Mouse (Mus musculus): ENCODE measurements around the gene Fancc. TPM values are rescaled to one million over a fixed set of nuclear protein-coding genes. Genes with fewer than 3 reads are reported as not detected.
A peak's percentile ranks its signal among the peaks of the same experiment; 100 is the strongest.

The Fancc gene
- polyA plus RNA-seq, 1 experiment from 2014 or later = 21.8 TPM

DNA sequence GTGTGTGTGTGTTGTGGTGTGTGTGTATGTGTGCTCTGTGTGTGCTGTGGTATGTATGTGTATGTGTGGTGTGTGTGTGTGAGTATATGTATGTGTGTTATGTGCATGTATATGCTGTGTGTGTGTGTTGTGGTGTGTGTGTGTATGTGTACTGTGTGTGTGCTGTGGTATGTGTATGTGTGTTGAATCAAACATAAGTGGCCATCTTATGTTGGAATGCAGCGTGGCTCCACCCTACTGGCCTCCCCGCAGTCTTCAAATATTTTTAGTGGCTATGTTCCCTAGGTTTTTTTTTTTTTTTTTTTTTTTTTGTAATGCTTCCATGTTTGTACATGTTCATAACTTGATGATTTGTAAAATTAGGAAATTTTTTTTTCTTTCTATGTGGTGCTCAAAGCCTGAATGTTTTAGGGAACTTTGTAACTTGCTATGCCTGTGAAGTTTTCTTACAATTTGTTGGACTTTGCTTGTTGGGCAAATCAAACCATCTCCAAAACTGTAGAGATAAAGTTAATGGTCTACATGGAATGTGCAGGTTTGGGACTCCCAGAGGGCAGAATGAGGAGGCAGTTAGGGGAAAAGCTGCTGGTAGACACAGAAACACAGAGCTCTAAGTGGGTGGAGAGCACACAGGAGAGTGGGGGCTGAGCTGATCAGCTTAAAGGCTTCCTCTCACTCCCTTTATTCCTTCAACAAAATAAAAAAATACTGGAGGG, 244.6 kb downstream of the Fancc start:
- Histone ChIP-seq H3K4me1 (peaks cover 85% of the 10 kb centered on the region), H3K27ac (peak overlapping the region; percentile 88), H3K9ac (no peak overlapping the region), H3K9me3 (no peaks in the 10 kb centered on the region), H3K4me3 (no peak overlapping the region), H3K36me3 (peaks cover 27% of the 10 kb centered on the region), H3K4me2 (peak overlapping the region; percentile 41; the same call in 1 of the 2 replicates), H3K27me3 (no peaks in the 10 kb centered on the region)
- no peak for ATAC-seq (ENCODE audit: insufficient number of reproducible peaks, low FRiP score, low TSS enrichment, low read depth)
- WGBS = 40% methylated on average over 2 of the region's 2 CpGs

GRCm38 (mm10) chr13:63251118-63251889, 245.8 kb downstream of the Fancc start:
- H3K27ac ChIP-seq = peak overlapping the region; percentile 88
- H3K4me3 ChIP-seq = peak overlapping the region; percentile 16
- H3K9ac ChIP-seq = no peak overlapping the region
- H3K9me3 ChIP-seq = no peaks in the 10 kb centered on the region
- peak overlapping the region; percentile 41 for H3K4me2 ChIP-seq
- H3K36me3 ChIP-seq = peaks cover 21% of the 10 kb centered on the region
- no peaks in the 10 kb centered on the region for H3K27me3 ChIP-seq
- H3K4me1 ChIP-seq = peaks cover 89% of the 10 kb centered on the region
- WGBS = 16% methylated on average over 12 of the region's 12 CpGs
- ATAC-seq (ENCODE audit: insufficient number of reproducible peaks, low FRiP score, low TSS enrichment, low read depth) = peak; percentile 21; the same call in 1 of the 2 replicates

DNA sequence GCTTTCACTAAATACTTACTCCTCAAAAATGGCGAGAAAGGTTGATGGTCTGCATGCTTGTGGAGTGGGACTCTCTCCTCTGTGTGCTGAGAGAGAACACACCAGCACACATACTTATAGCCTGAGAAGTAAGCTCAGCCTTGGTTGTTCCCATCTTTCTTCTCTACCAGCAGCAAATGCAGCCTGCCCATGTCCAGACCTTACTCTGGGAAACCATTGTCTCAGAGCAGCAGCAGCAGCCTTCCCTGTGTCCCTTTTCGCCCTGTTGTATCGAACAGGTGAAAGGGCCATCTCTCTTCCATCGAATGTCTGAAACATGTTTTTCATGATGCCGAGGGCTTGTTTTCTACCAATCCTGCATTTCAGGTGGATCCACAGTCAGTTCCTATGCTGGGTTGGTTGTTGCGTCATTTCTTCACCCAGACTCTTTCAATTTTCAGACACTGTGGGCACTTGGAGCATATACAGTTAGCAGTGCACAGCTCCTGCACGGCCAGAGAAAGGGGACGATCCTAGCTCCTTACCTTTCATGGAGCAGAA, 246.6 kb downstream of the Fancc start:
- Histone ChIP-seq H3K27ac (peak overlapping the region; percentile 88), H3K9me3 (no peaks in the 10 kb centered on the region), H3K9ac (no peak overlapping the region), H3K4me1 (peaks cover 84% of the 10 kb centered on the region), H3K4me3 (peak overlapping the region; percentile 16; the same call in 1 of the 2 replicates), H3K4me2 (peak overlapping the region; percentile 41), H3K36me3 (peaks cover 17% of the 10 kb centered on the region), H3K27me3 (no peaks in the 10 kb centered on the region)
- WGBS = 60% methylated on average over 8 of the region's 8 CpGs
- no peak for ATAC-seq (ENCODE audit: insufficient number of reproducible peaks, low FRiP score, low TSS enrichment, low read depth)

DNA sequence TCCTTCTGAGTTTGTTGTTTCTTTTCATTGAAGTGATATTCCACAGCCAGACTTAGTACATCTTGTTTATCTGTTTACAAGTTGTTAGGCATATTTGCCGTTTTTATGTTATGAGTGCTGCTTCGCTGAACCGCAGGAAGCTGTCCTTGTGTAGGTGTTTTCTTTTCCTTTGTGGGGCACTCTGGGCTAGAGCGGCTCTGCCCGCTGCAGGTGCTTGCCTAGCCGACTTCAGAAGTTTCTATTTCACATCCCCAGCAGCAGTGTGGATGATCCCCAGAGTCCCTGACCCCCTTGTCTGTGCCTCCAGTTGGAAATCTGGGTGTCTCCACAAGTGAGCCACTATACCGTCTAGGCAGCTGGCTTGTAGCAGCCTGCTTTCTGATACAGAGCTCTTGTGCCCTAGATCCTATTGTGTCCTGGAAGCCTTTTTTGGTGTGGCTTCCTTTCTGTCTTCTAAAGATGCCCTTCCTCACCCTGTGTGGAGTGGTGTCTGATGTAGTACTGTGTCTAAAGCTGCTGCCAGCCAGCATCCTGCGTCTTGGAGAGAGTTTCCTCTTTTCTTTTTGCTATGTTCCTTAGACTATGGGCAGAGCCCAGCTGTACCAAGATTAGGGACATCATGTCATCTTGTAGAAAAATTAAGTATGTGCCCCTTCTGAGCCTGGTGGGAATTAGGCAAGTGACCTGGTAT, 247.2 kb downstream of the Fancc start:
- H3K9ac ChIP-seq = peak overlapping the region; percentile 29
- no peaks in the 10 kb centered on the region for H3K9me3 ChIP-seq
- H3K27me3 ChIP-seq = no peaks in the 10 kb centered on the region
- no peak overlapping the region for H3K4me3 ChIP-seq
- H3K27ac ChIP-seq = peak overlapping the region; percentile 88
- H3K4me1 ChIP-seq = peaks cover 84% of the 10 kb centered on the region
- H3K36me3 ChIP-seq = peaks cover 12% of the 10 kb centered on the region
- WGBS = 44% methylated on average over 8 of the region's 8 CpGs
- ATAC-seq (ENCODE audit: insufficient number of reproducible peaks, low FRiP score, low TSS enrichment, low read depth) = no peak
- peak overlapping the region; percentile 41 for H3K4me2 ChIP-seq

- Histone ChIP-seq H3K9ac (no peak overlapping the region), H3K36me3 (peaks cover 7% of the 10 kb centered on the region), H3K27me3 (no peaks in the 10 kb centered on the region), H3K27ac (peak overlapping the region; percentile 88), H3K4me1 (peaks cover 83% of the 10 kb centered on the region), H3K4me2 (peak overlapping the region; percentile 41), H3K4me3 (peak overlapping the region; percentile 14), H3K9me3 (no peaks in the 10 kb centered on the region)
- WGBS = 68% methylated on average over 7 of the region's 7 CpGs
- ATAC-seq (ENCODE audit: insufficient number of reproducible peaks, low FRiP score, low TSS enrichment, low read depth) = no peak
Measured at GRCm38 (mm10) chr13:63249171-63249570, 247.9 kb downstream of the Fancc start.

DNA sequence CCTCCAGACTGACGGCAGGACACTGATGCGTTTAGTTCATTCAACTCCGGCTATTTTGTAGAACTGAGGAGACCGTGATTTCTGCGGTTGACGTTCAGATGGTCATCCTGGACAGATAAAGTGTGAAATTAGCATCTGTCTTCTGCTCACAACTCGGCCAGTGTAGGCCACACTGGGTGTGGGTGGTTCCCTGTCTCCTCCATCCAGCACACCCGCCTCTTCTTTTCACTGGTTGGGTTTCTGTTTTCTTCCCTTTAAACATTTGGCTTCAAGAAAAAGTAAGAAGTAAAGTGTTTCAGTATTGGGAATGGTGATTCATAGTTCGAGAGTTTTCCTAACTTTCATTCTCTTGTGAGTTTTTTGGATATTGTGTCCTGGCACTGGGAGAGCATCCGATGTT, 248.8 kb downstream of the Fancc start:
- H3K27me3 ChIP-seq = no peaks in the 10 kb centered on the region
- ATAC-seq (ENCODE audit: insufficient number of reproducible peaks, low FRiP score, low TSS enrichment, low read depth) = no peak
- peaks cover 76% of the 10 kb centered on the region for H3K4me1 ChIP-seq
- no peak overlapping the region for H3K4me3 ChIP-seq
- no peak overlapping the region for H3K9ac ChIP-seq
- peak overlapping the region; percentile 41; the same call in 1 of the 2 replicates for H3K4me2 ChIP-seq
- H3K36me3 ChIP-seq = peaks cover 3% of the 10 kb centered on the region
- WGBS = 79% methylated on average over 10 of the region's 10 CpGs
- H3K9me3 ChIP-seq = no peaks in the 10 kb centered on the region
- H3K27ac ChIP-seq = peak overlapping the region; percentile 68

DNA sequence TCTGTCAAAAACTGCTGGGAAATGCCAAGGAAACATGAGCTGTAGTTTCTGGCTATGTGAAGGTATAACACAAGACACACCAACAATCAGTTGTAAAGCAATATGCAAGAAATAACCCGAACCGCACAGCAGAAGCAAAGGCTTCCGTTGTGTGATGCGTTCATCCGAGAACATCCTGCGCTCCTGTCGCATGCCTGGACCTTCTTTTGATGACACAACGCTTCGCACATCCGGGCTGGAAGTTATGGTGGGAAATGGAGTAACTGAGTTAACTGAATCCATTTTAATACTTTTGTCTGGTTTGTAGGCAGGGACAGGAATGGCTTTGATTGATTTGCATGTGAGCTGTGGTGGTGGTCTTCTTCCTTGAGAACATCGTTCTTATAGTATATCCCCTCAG, 249.4 kb downstream of the Fancc start:
- H3K4me1 ChIP-seq = peaks cover 73% of the 10 kb centered on the region
- no peak for ATAC-seq (ENCODE audit: insufficient number of reproducible peaks, low FRiP score, low TSS enrichment, low read depth)
- H3K9me3 ChIP-seq = no peaks in the 10 kb centered on the region

GRCm38 (mm10) chr13:63247041-63247440, 250.0 kb downstream of the Fancc start:
- Histone ChIP-seq H3K4me3 (peak overlapping the region; percentile 24), H3K27me3 (no peaks in the 10 kb centered on the region), H3K4me1 (peaks cover 74% of the 10 kb centered on the region), H3K36me3 (peaks cover 3% of the 10 kb centered on the region), H3K9ac (no peak overlapping the region), H3K27ac (peak overlapping the region; percentile 89), H3K9me3 (no peaks in the 10 kb centered on the region), H3K4me2 (peak overlapping the region; percentile 41)
- WGBS = 23% methylated on average over 7 of the region's 7 CpGs
- ATAC-seq (ENCODE audit: insufficient number of reproducible peaks, low FRiP score, low TSS enrichment, low read depth) = no peak

More for the DNA sequence above, 249.4 kb downstream of the Fancc start:
- Histone ChIP-seq H3K27me3 (no peaks in the 10 kb centered on the region), H3K4me2 (peak overlapping the region; percentile 41; the same call in 1 of the 2 replicates), H3K9ac (no peak overlapping the region), H3K36me3 (peaks cover 3% of the 10 kb centered on the region), H3K4me3 (peak overlapping the region; percentile 9; the same call in 1 of the 2 replicates), H3K27ac (peak overlapping the region; percentile 89; the same call in 1 of the 2 replicates)
- 77% methylated on average over 11 of the region's 11 CpGs for WGBS

DNA sequence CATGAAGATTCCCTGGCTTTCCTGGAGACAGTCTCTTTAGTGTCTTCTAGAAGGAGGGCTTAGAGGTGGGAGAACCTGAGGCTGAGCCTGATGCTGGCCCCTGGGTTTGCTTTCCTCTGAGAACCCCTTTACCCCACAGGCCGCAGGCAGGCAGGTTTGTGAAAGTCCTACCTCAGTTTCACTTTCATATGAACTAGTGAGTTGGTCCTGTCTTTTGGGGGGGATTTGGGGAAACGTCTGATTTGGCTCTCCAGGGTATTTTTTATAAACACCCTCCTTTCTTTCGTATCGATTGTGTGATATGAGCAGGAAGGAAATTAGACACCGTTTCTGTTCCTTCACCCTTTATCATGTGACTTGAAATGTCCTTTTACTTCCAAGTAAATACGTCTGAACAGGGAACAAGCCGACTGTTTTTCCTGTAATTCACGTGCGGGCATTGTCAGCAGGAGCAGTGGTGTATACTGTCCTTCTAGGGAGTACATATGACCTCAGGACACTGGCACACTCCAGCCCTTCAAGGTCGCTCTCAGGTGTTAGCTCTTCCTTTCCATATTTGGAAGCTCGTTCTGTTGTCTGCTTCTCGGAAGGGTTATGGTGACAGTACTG, 250.6 kb downstream of the Fancc start:
- ATAC-seq (ENCODE audit: insufficient number of reproducible peaks, low FRiP score, low TSS enrichment, low read depth) = no peak
- WGBS = 32% methylated on average over 12 of the region's 12 CpGs
- peak overlapping the region; percentile 24 for H3K4me3 ChIP-seq
- H3K36me3 ChIP-seq = peaks cover 3% of the 10 kb centered on the region
- H3K4me2 ChIP-seq = peak overlapping the region; percentile 41
- no peak overlapping the region; the same call in 1 of the 2 replicates for H3K9ac ChIP-seq
- peak overlapping the region; percentile 89 for H3K27ac ChIP-seq
- H3K27me3 ChIP-seq = no peaks in the 10 kb centered on the region
- peaks cover 72% of the 10 kb centered on the region for H3K4me1 ChIP-seq
- H3K9me3 ChIP-seq = no peaks in the 10 kb centered on the region

GRCm38 (mm10) chr13:63245812-63246211, 251.3 kb downstream of the Fancc start:
- Histone ChIP-seq H3K4me1 (peaks cover 67% of the 10 kb centered on the region), H3K9ac (no peak overlapping the region; the same call in 1 of the 2 replicates), H3K27ac (peak overlapping the region; percentile 89), H3K4me2 (peak overlapping the region; percentile 41), H3K27me3 (no peaks in the 10 kb centered on the region), H3K9me3 (no peaks in the 10 kb centered on the region), H3K4me3 (peak overlapping the region; percentile 81), H3K36me3 (peaks cover 3% of the 10 kb centered on the region)
- no peak for ATAC-seq (ENCODE audit: insufficient number of reproducible peaks, low FRiP score, low TSS enrichment, low read depth)
- WGBS = 22% methylated on average over 4 of the region's 4 CpGs

DNA sequence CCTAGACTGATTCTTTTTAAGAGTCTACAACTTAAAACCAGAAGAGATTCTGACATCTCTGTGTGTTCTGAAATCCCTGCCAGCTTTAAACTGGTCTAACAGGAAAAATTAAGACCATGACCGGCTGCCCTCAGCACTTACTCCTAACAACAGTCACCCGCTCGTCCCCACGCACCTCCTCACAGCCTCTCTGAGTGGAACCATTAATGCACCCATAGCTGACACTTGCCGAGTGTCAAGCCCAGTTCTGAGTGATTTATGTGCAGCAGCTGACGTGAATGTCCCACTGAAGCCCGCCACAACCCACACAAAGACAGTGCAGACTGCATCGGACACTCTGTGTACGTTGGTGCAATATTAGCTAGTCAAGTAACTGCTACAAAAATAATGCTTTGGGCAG, 251.9 kb downstream of the Fancc start:
- WGBS = 15% methylated on average over 9 of the region's 9 CpGs
- no peaks in the 10 kb centered on the region for H3K27me3 ChIP-seq
- H3K27ac ChIP-seq = peak overlapping the region; percentile 89
- peaks cover 61% of the 10 kb centered on the region for H3K4me1 ChIP-seq
- H3K36me3 ChIP-seq = peaks cover 3% of the 10 kb centered on the region
- H3K4me2 ChIP-seq = peak overlapping the region; percentile 41
- H3K9ac ChIP-seq = no peak overlapping the region
- H3K9me3 ChIP-seq = no peaks in the 10 kb centered on the region
- ATAC-seq (ENCODE audit: insufficient number of reproducible peaks, low FRiP score, low TSS enrichment, low read depth) = no peak
- H3K4me3 ChIP-seq = peak overlapping the region; percentile 81
